Mouse (Mus musculus) heart, embryonic 11.5 days (tissue): ENCODE results near the gene Madcam1. TPM values are rescaled to one million over a fixed set of nuclear protein-coding genes. Genes with fewer than 3 reads are reported as not detected.
A peak's percentile ranks its signal among the peaks of the same experiment; 100 is the strongest.

ENCODE experiments used
- ATAC-seq: fragments of 200-750 bp; cut with Nextera tagmentation; replicated peaks from 2 replicates; pipeline ENCODE4 v1.8.0; 2017; ENCODE audit warnings: moderate library complexity; ENCODE audit not compliant: insufficient number of reproducible peaks, low FRiP score, low TSS enrichment
- H3K27ac ChIP-seq: fragments of 300-500 bp; sonication (generic); 2 replicates; pipeline ENCODE4 v1.5.1; 2014; ENCODE audit warnings: mild to moderate bottlenecking, low read depth, low read length
- H3K27me3 ChIP-seq: fragments of 300-500 bp; sonication (generic); 2 replicates; pipeline ENCODE4 v1.6.1; 2014; ENCODE audit warnings: mild to moderate bottlenecking, low read length, mixed read lengths; ENCODE audit not compliant: control insufficient read depth, insufficient read depth
- H3K36me3 ChIP-seq: fragments of 300-500 bp; sonication (generic); 2 replicates; pipeline ENCODE4 v1.6.1; 2014; ENCODE audit warnings: mild to moderate bottlenecking, low read length, moderate library complexity, mixed read lengths; ENCODE audit not compliant: control insufficient read depth, insufficient read depth
- H3K4me1 ChIP-seq: fragments of 300-500 bp; sonication (generic); 2 replicates; pipeline ENCODE4 v1.6.1; 2014; ENCODE audit warnings: low read length; ENCODE audit not compliant: control insufficient read depth, insufficient read depth
- H3K4me2 ChIP-seq: fragments of 300-500 bp; sonication (generic); 2 replicates; pipeline ENCODE4 v1.6.1; 2014; ENCODE audit warnings: mild to moderate bottlenecking, moderate library complexity
- H3K4me3 ChIP-seq: fragments of 300-500 bp; sonication (generic); 2 replicates; pipeline ENCODE4 v1.5.1; 2014; ENCODE audit warnings: low read depth, low read length
- H3K9ac ChIP-seq: fragments of 300-500 bp; sonication (generic); 2 replicates; pipeline ENCODE4 v1.6.1; 2014; ENCODE audit warnings: mild to moderate bottlenecking, low read depth, low read length, moderate library complexity
- H3K9me3 ChIP-seq: fragments of 300-500 bp; sonication (generic); replicated peaks from 2 replicates; pipeline ENCODE4 v1.6.1; 2016; ENCODE audit warnings: low read length; ENCODE audit not compliant: control insufficient read depth
- WGBS: fragments of 180-500 bp; shearing (Covaris S2); extraction: QIAGEN DNeasy Blood & Tissue Kit; methylation state at CpG from one replicate; pipeline ENCODE4 v1.1.7; 2014; ENCODE audit not compliant: insufficient replicate concordance; 5-methylcytosine and 5-hydroxymethylcytosine counted together
- polyA plus RNA-seq: library from polyadenylated mRNA; unstranded; fragments of >200 nt; fragmentation: Nextera tagmentation; extraction: Ambion mirVana; gene quantifications from 2 replicates; pipeline ENCODE4 v1.2.1, GENCODE M21; 2014

The Madcam1 gene
- polyA plus RNA-seq, 1 experiment from 2014 or later: 1.5 TPM

- no peak overlapping the region for H3K9ac ChIP-seq
- peaks cover 40% of the 10 kb centered on the region for H3K27me3 ChIP-seq
- WGBS: 30% methylated on average over 1 of the region's 1 CpGs
- H3K4me3 ChIP-seq: no peak overlapping the region
- H3K36me3 ChIP-seq: peaks cover 26% of the 10 kb centered on the region
- no peak overlapping the region for H3K4me2 ChIP-seq
- H3K9me3 ChIP-seq: no peaks in the 10 kb centered on the region
- ATAC-seq: no peak
- no peak overlapping the region for H3K27ac ChIP-seq
- peaks cover 36% of the 10 kb centered on the region for H3K4me1 ChIP-seq
Measured at GRCm38 (mm10) chr10:79713163-79713562, 48.8 kb downstream of the Madcam1 start.

- no peak overlapping the region for H3K27ac ChIP-seq
- no peak for ATAC-seq
- H3K4me3 ChIP-seq: no peak overlapping the region
- H3K27me3 ChIP-seq: peaks cover 52% of the 10 kb centered on the region
- no peak overlapping the region for H3K9ac ChIP-seq
- peaks cover 20% of the 10 kb centered on the region for H3K4me1 ChIP-seq
- H3K4me2 ChIP-seq: no peak overlapping the region
- no peaks in the 10 kb centered on the region for H3K9me3 ChIP-seq
- H3K36me3 ChIP-seq: peaks cover 21% of the 10 kb centered on the region
- WGBS: 63% methylated on average over 4 of the region's 4 CpGs
Measured at GRCm38 (mm10) chr10:79714996-79715395, 50.6 kb downstream of the Madcam1 start.

- H3K27ac ChIP-seq: no peak within 1 kb of the TSS
- no peaks in the 10 kb centered on the region for H3K9me3 ChIP-seq
- peaks cover 17% of the 10 kb centered on the region for H3K4me1 ChIP-seq
- peak within 1 kb of the TSS; percentile 99 for H3K4me2 ChIP-seq
- H3K9ac ChIP-seq: no peak within 1 kb of the TSS
- H3K36me3 ChIP-seq: peaks cover 6% of the 10 kb centered on the region
- 5% methylated on average over 28 of the region's 91 CpGs for WGBS
- peaks cover 52% of the 10 kb centered on the region for H3K27me3 ChIP-seq
- H3K4me3 ChIP-seq: peak within 1 kb of the TSS; percentile 63
- ATAC-seq: no peak
Measured at GRCm38 (mm10) chr10:79716254-79716987, 52.1 kb downstream of the Madcam1 start, which contains the start of gene Hcn2. Hcn2 (plus strand) TSS chr10:79716634.

GRCm38 (mm10) chr10:79716988-79717355, 52.6 kb downstream of the Madcam1 start:
- WGBS: under 1% methylated on average over 44 of the region's 44 CpGs
- Histone ChIP-seq H3K4me1 (peaks cover 15% of the 10 kb centered on the region), H3K36me3 (peaks cover under 1% of the 10 kb centered on the region; the same call in 1 of the 2 replicates), H3K9me3 (no peaks in the 10 kb centered on the region), H3K9ac (no peak overlapping the region), H3K27ac (no peak overlapping the region), H3K4me3 (peak overlapping the region; percentile 63), H3K4me2 (peak overlapping the region; percentile 99), H3K27me3 (peaks cover 52% of the 10 kb centered on the region)
- no peak for ATAC-seq

GRCm38 (mm10) chr10:79717640-79718357, 53.4 kb downstream of the Madcam1 start:
- Histone ChIP-seq H3K9me3 (no peaks in the 10 kb centered on the region), H3K36me3 (no peaks in the 10 kb centered on the region), H3K27ac (no peak overlapping the region), H3K4me2 (peak overlapping the region; percentile 99), H3K4me3 (peak overlapping the region; percentile 63), H3K4me1 (peaks cover 11% of the 10 kb centered on the region), H3K27me3 (peaks cover 52% of the 10 kb centered on the region), H3K9ac (no peak overlapping the region)
- ATAC-seq: no peak; the same call in 1 of the 2 replicates
- WGBS: 3% methylated on average over 43 of the region's 43 CpGs

Other genes starting within 250 kb of the Madcam1 start
- not detected in 2 replicates for gene Vmn2r83, start 195.8 kb upstream of the Madcam1 start, polyA plus RNA-seq
- gene Plpp2, start 130.8 kb upstream of the Madcam1 start, polyA plus RNA-seq: 14.2 and 15.6 TPM in 2 replicates
- gene Mier2, start 109.4 kb upstream of the Madcam1 start, polyA plus RNA-seq: 26.5 and 29.3 TPM in 2 replicates
- not detected in 2 replicates for gene Theg, start 77.2 kb upstream of the Madcam1 start, polyA plus RNA-seq
- not detected in 2 replicates for gene C2cd4c, start 50.5 kb upstream of the Madcam1 start, polyA plus RNA-seq
- 1.3 and 2.6 TPM in 2 replicates for gene Shc2, start 26.6 kb upstream of the Madcam1 start, polyA plus RNA-seq
- gene Odf3l2, start 18.8 kb upstream of the Madcam1 start, polyA plus RNA-seq: not detected in 2 replicates
- 47.4 and 48.6 TPM in 2 replicates for gene Tpgs1, start 4.8 kb downstream of the Madcam1 start, polyA plus RNA-seq
- 159 and 164 TPM in 2 replicates for gene Cdc34, start 17.6 kb downstream of the Madcam1 start, polyA plus RNA-seq
- 0.40 and 1.0 TPM in 2 replicates for gene Gzmm, start 24.5 kb downstream of the Madcam1 start, polyA plus RNA-seq
- 1,233 and 1,252 TPM in 2 replicates for gene Bsg, start 39.9 kb downstream of the Madcam1 start, polyA plus RNA-seq
- 0.13 and 0.14 TPM in 2 replicates for gene Hcn2, start 52.1 kb downstream of the Madcam1 start, polyA plus RNA-seq
- gene Polrmt, start 82.0 kb downstream of the Madcam1 start, polyA plus RNA-seq: 22.7 and 23.6 TPM in 2 replicates
- gene Fgf22, start 90.5 kb downstream of the Madcam1 start, polyA plus RNA-seq: 0.26 TPM in 1 of 2 replicates, not detected in the other
- gene Rnf126, start 102.4 kb downstream of the Madcam1 start, polyA plus RNA-seq: 63.1 and 69.0 TPM in 2 replicates
- 11.4 TPM in 2 replicates for gene Fstl3, start 112.7 kb downstream of the Madcam1 start, polyA plus RNA-seq
- not detected in 2 replicates for gene Prss57, start 126.4 kb downstream of the Madcam1 start, polyA plus RNA-seq
- 66.6 and 70.1 TPM in 2 replicates for gene Palm, start 129.0 kb downstream of the Madcam1 start, polyA plus RNA-seq
- gene Misp, start 156.4 kb downstream of the Madcam1 start, polyA plus RNA-seq: 0.63 and 0.89 TPM in 2 replicates
- 112 TPM in 2 replicates for gene Ptbp1, start 189.9 kb downstream of the Madcam1 start, polyA plus RNA-seq
- gene Prtn3, start 209.9 kb downstream of the Madcam1 start, polyA plus RNA-seq: 2.5 and 3.9 TPM in 2 replicates
- gene Plppr3, start 210.1 kb downstream of the Madcam1 start, polyA plus RNA-seq: 14.1 and 14.3 TPM in 2 replicates
- gene Elane, start 221.7 kb downstream of the Madcam1 start, polyA plus RNA-seq: 0.31 and 0.49 TPM in 2 replicates
- not detected in 2 replicates for gene Cfd, start 226.3 kb downstream of the Madcam1 start, polyA plus RNA-seq
- 30.9 and 32.0 TPM in 2 replicates for gene Med16, start 244.4 kb downstream of the Madcam1 start, polyA plus RNA-seq
- gene Gm26602, start 246.3 kb downstream of the Madcam1 start, polyA plus RNA-seq: 8.1 TPM in 1 of 2 replicates, not detected in the other